Comparison of ENCODE assay signal across 9 mouse cellular contexts in genomic region chr19:23447988-23448497, GRCm38 (mm10). TPM values are rescaled to one million over a fixed set of nuclear protein-coding genes. Genes with fewer than 3 reads are reported as not detected.
DNase-seq lines count a peak whose midpoint lies in the region; ATAC-seq and TF ChIP-seq lines count a peak whose summit lies in the region.
"Had no signal": no experiment of that assay in that cellular context is flagged by ENCODE, and none has a peak within 500 bp of the region (broad histone marks: within the 10 kb centered on the region; RNA-seq: fewer than 3 reads in every experiment).

Mamdc2 (minus strand) TSS chr19:23448442.

- no peak for TF ChIP-seq EP300 in liver, embryonic 14.5 days (IDR thresholded peaks at IDR 0.05; ENCODE audit: low read depth)

- H3K9ac ChIP-seq in hindbrain, embryonic 13.5 days = peak within 1 kb of the TSS; percentile 63
- H3K9ac ChIP-seq in liver, embryonic 14.5 days (replicated peaks) = no peak within 1 kb of the TSS

- ATAC-seq in hindbrain, embryonic 13.5 days (ENCODE audit: low FRiP score) = peak; percentile 76
- ATAC-seq in liver, embryonic 14.5 days (ENCODE audit: insufficient read depth) = no peak
- no peak for ATAC-seq in inflammation-experienced regulatory T-cells, adult 6 months

- H3K79me2 ChIP-seq in myocyte (ENCODE audit: control insufficient read depth, insufficient read depth) = no peaks in the 10 kb centered on the region

- H3ac ChIP-seq in myocyte (ENCODE audit: control insufficient read depth, insufficient read length) = peak within 1 kb of the TSS; percentile 3

- no peak for TF ChIP-seq CTCF in layer of hippocampus, adult 2 months (conservative IDR thresholded peaks at IDR 0.05)
- no peak for TF ChIP-seq CTCF in liver, embryonic 14.5 days (IDR thresholded peaks at IDR 0.05; ENCODE audit: low read depth)

- H3K4me2 ChIP-seq in hindbrain, embryonic 13.5 days = peak within 1 kb of the TSS; percentile 88
- peak within 1 kb of the TSS; percentile 58 for H3K4me2 ChIP-seq in liver, embryonic 14.5 days (ENCODE audit: low read depth)
- peak within 1 kb of the TSS; percentile 96 for H3K4me2 ChIP-seq in myocyte (ENCODE audit: low read depth)

- H3K4me1 ChIP-seq in forebrain, embryonic 10.5 days = peaks cover 36% of the 10 kb centered on the region
- H3K4me1 ChIP-seq in hindbrain, embryonic 13.5 days (replicated peaks) = peaks cover 17% of the 10 kb centered on the region
- H3K4me1 ChIP-seq in liver, embryonic 14.5 days (replicated peaks; ENCODE audit: control insufficient read depth in 2 of 2, insufficient read depth in 2 of 2, low read length in 1 of 2) = peaks cover 0 to 5% of the 10 kb centered on the region in 2 experiments; a peak in 2 of 4 replicates

- H3K27me3 ChIP-seq in forebrain, embryonic 10.5 days (ENCODE audit: poor library complexity, severe bottlenecking) = peaks cover 53% of the 10 kb centered on the region
- peaks cover 14% of the 10 kb centered on the region for H3K27me3 ChIP-seq in hindbrain, embryonic 13.5 days
- no peaks in the 10 kb centered on the region; the same call in 1 of the 2 replicates for H3K27me3 ChIP-seq in liver, embryonic 14.5 days (ENCODE audit: control insufficient read depth, insufficient read depth, low read length)
- no peaks in the 10 kb centered on the region for H3K27me3 ChIP-seq in myocyte (ENCODE audit: control insufficient read depth, insufficient read depth, insufficient read length)

- peak within 1 kb of the TSS; percentile 52 for H3K4me3 ChIP-seq in layer of hippocampus, adult 2 months
- peak within 1 kb of the TSS; percentile 60 for H3K4me3 ChIP-seq in forebrain, embryonic 10.5 days
- peak within 1 kb of the TSS; percentile 42 for H3K4me3 ChIP-seq in hindbrain, embryonic 13.5 days
- peak within 1 kb of the TSS; percentile 12 to 23; a peak in 3 of 4 replicates for H3K4me3 ChIP-seq in liver, embryonic 14.5 days (ENCODE audit: insufficient read depth in 1 of 2, low read depth in 2 of 2, low read length in 2 of 2)
- peak within 1 kb of the TSS; percentile 40 for H3K4me3 ChIP-seq in myocyte

- no peak for TF ChIP-seq POLR2A in myocyte (IDR thresholded peaks at IDR 0.05; ENCODE audit: insufficient read length, low read depth)

- no peak for DNase-seq in layer of hippocampus, adult 2 months (ENCODE audit: low spot score in 2 of 2)
- no peak for DNase-seq in layer of hippocampus, adult 8-10 months (ENCODE audit: low spot score in 2 of 2)
- DNase-seq in adrenal gland, postnatal 36 days = peak; percentile 7 to 19
- DNase-seq in forebrain, embryonic 10.5 days (ENCODE audit: extremely low spot score, low spot score) = peak; percentile 37
- no peak for DNase-seq in liver, embryonic 14.5 days (ENCODE audit: low read depth in 3 of 3, low spot score in 3 of 3)

- 1% methylated on average over 19 of the region's 19 CpGs for WGBS in forebrain, embryonic 10.5 days
- under 1% methylated on average over 19 of the region's 19 CpGs for WGBS in hindbrain, embryonic 13.5 days
- WGBS in liver, embryonic 14.5 days (ENCODE audit: insufficient replicate concordance) = under 1% methylated on average over 19 of the region's 19 CpGs

- 0 out of 2 replicates have a peak, but pooled peaks cover 5% of the 10 kb centered on the region for H3K9me3 ChIP-seq in forebrain, embryonic 10.5 days
- 0 out of 2 replicates have a peak, but pooled peaks cover 6% of the 10 kb centered on the region for H3K9me3 ChIP-seq in hindbrain, embryonic 13.5 days
- H3K9me3 ChIP-seq in liver, embryonic 14.5 days (ENCODE audit: control insufficient read depth, low read length) = no peaks in the 10 kb centered on the region

- H3K27ac ChIP-seq in layer of hippocampus, adult 2 months = 0 out of 2 replicates have a peak within 1 kb of the TSS, but pooled peaks have one; percentile 10
- H3K27ac ChIP-seq in forebrain, embryonic 10.5 days = peak within 1 kb of the TSS; percentile 76
- no peak within 1 kb of the TSS for H3K27ac ChIP-seq in hindbrain, embryonic 13.5 days
- H3K27ac ChIP-seq in liver, embryonic 14.5 days = no peak within 1 kb of the TSS

- no peaks in the 10 kb centered on the region for H3K36me3 ChIP-seq in forebrain, embryonic 10.5 days (replicated peaks)
- H3K36me3 ChIP-seq in hindbrain, embryonic 13.5 days = no peaks in the 10 kb centered on the region
- H3K36me3 ChIP-seq in liver, embryonic 14.5 days (replicated peaks; ENCODE audit: control insufficient read depth, insufficient read depth, low read depth) = no peaks in the 10 kb centered on the region
- no peaks in the 10 kb centered on the region for H3K36me3 ChIP-seq in myocyte (ENCODE audit: control insufficient read depth, insufficient read depth)

TF ChIP-seq in myocyte, 11 proteins besides CTCF, POLR2A, EP300 and RAD21:
- TF ChIP-seq TCF3 (IDR thresholded peaks at IDR 0.05; ENCODE audit: insufficient read length, low read depth) (no peak), E2F4 (IDR thresholded peaks at IDR 0.05; ENCODE audit: insufficient read depth) (no peak), POLR2AphosphoS2 (IDR thresholded peaks at IDR 0.05; ENCODE audit: insufficient read length, low read depth) (no peak), MYOG (IDR thresholded peaks at IDR 0.05; ENCODE audit: control insufficient read depth in 1 of 3, insufficient read depth in 1 of 3, insufficient read length in 2 of 3, low read depth in 2 of 3) (no peak), REST (IDR thresholded peaks at IDR 0.05; ENCODE audit: insufficient read depth, insufficient read length) (no peak), SRF (IDR thresholded peaks at IDR 0.05; ENCODE audit: control insufficient read depth, insufficient read length, low read depth) (no peak), USF1 (IDR thresholded peaks at IDR 0.05; ENCODE audit: low read depth) (no peak), MAX (IDR thresholded peaks at IDR 0.05; ENCODE audit: low read depth) (no peak), MYOD1 (IDR thresholded peaks at IDR 0.05; ENCODE audit: control insufficient read depth in 1 of 3, insufficient read length in 2 of 3, low read depth in 2 of 3) (no peak), TCF12 (IDR thresholded peaks at IDR 0.05; ENCODE audit: insufficient read depth, poor library complexity, severe bottlenecking) (no peak)

RNA-seq across cellular contexts. Expression of gene Mamdc2, which starts in this region (rescaled TPM):
- 1 to 10 TPM; 1.1 to 1.2 TPM for total RNA-seq in layer of hippocampus, adult 2 months (2021)
- total RNA-seq in layer of hippocampus, adult 8-10 months (2022) = 1 to 10 TPM in 3 of 4 experiments, under 1 TPM in 1; 0.72 to 3.5 (median 2.1) TPM
- total RNA-seq in adrenal gland, postnatal 36 days (2021) = 1 to 10 TPM; 1.6 to 1.8 TPM
- 0.56 and 0.86 TPM in 2 replicates for polyA plus RNA-seq in forebrain, embryonic 10.5 days (2016; fragmentation: Nextera tagmentation; extraction: Ambion mirVana)
- polyA plus RNA-seq in hindbrain, embryonic 13.5 days (2015; fragmentation: Nextera tagmentation; extraction: Ambion mirVana) = 0.99 and 1.4 TPM in 2 replicates
- polyA plus RNA-seq in liver, embryonic 14.5 days (2012; rRNA removed) = 0.13 and 0.17 TPM in 2 replicates
- polyA plus RNA-seq in liver, embryonic 14.5 days (2014; fragmentation: Nextera tagmentation; extraction: Ambion mirVana) = 0.24 TPM in 2 replicates
- 13.4 TPM for polyA plus RNA-seq in myocyte (2012; fragmentation: generic; extraction: Trizol)
- not detected for polyA plus RNA-seq in inflammation-experienced regulatory T-cells, adult 6 months (2017; shearing (Covaris generic))
- polyA plus RNA-seq: Patski had no signal

Comparison
In these comparisons a context has a peak if more than half of its experiments do, and no peak if none do; other contexts are left out.
1. Peak in DNase-seq, H3K4me3 ChIP-seq and H3K27ac ChIP-seq in forebrain, embryonic 10.5 days; RNA of the gene not detected or under 1 TPM.
2. DNase-seq: peak in adrenal gland, postnatal 36 days (2 of 2); none in layer of hippocampus, adult 2 months (0 of 2), layer of hippocampus, adult 8-10 months (0 of 2) and liver, embryonic 14.5 days (0 of 3).
3. Peak in every context shown above with its lines, with median percentiles within 50 percentile points of each other: H3K4me3 ChIP-seq and H3K4me2 ChIP-seq.